In genomic region chr11:72255629-72256028, GRCm38 (mm10) we compare ENCODE assay signal across 32 mouse cellular contexts. TPM values are rescaled to one million over a fixed set of nuclear protein-coding genes. Genes with fewer than 3 reads are reported as not detected.
"Had no signal": no experiment of that assay in that cellular context is flagged by ENCODE, and none has a peak within 500 bp of the region (broad histone marks: within the 10 kb centered on the region; RNA-seq: fewer than 3 reads in every experiment).

No protein-coding gene starts in this region.

- H3K4me3 ChIP-seq: embryonic facial prominence, embryonic 10.5 days; embryonic facial prominence, embryonic 12.5 days; embryonic facial prominence, embryonic 13.5 days; embryonic facial prominence, embryonic 15.5 days; erythroblast, embryonic 14.5 days; forebrain, embryonic 12.5 days; forebrain, embryonic 13.5 days; forebrain, embryonic 15.5 days; gastrocnemius, adult 2 months; heart, adult 2 months had no signal

- H3K36me3 ChIP-seq: embryonic facial prominence, embryonic 10.5 days; embryonic facial prominence, embryonic 12.5 days; embryonic facial prominence, embryonic 13.5 days; embryonic facial prominence, embryonic 15.5 days; forebrain, embryonic 12.5 days; forebrain, embryonic 15.5 days had no signal

- H3K4me1 ChIP-seq: embryonic facial prominence, embryonic 10.5 days; embryonic facial prominence, embryonic 12.5 days; embryonic facial prominence, embryonic 13.5 days; embryonic facial prominence, embryonic 15.5 days; forebrain, embryonic 12.5 days; forebrain, embryonic 13.5 days; forebrain, embryonic 15.5 days had no signal

- H3K9me3 ChIP-seq: embryonic facial prominence, embryonic 10.5 days; embryonic facial prominence, embryonic 12.5 days; embryonic facial prominence, embryonic 13.5 days; embryonic facial prominence, embryonic 15.5 days; forebrain, embryonic 12.5 days; forebrain, embryonic 13.5 days; forebrain, embryonic 15.5 days had no signal

- H3K4me2 ChIP-seq: embryonic facial prominence, embryonic 12.5 days; embryonic facial prominence, embryonic 13.5 days; embryonic facial prominence, embryonic 15.5 days; forebrain, embryonic 12.5 days; forebrain, embryonic 13.5 days; forebrain, embryonic 15.5 days had no signal

- H3K27ac ChIP-seq: embryonic facial prominence, embryonic 10.5 days; embryonic facial prominence, embryonic 12.5 days; embryonic facial prominence, embryonic 13.5 days; embryonic facial prominence, embryonic 15.5 days; forebrain, embryonic 12.5 days; forebrain, embryonic 13.5 days; forebrain, embryonic 15.5 days; gastrocnemius, adult 2 months; heart, adult 2 months had no signal

- H3K9ac ChIP-seq: embryonic facial prominence, embryonic 12.5 days; embryonic facial prominence, embryonic 13.5 days; embryonic facial prominence, embryonic 15.5 days; forebrain, embryonic 12.5 days; forebrain, embryonic 13.5 days; forebrain, embryonic 15.5 days; forebrain, postnatal 0 days had no signal

- ATAC-seq: forebrain, embryonic 13.5 days; forebrain, embryonic 14.5 days; forebrain, embryonic 15.5 days; forebrain, embryonic 16.5 days; forebrain, postnatal 0 days had no signal

- H3K27me3 ChIP-seq: embryonic facial prominence, embryonic 12.5 days; embryonic facial prominence, embryonic 15.5 days; forebrain, embryonic 12.5 days; forebrain, embryonic 13.5 days; forebrain, embryonic 15.5 days had no signal

- DNase-seq: cerebellum, adult 2 months; cerebellum, adult 8-10 months; cerebellum, adult 9-10 months; cerebellum, adult 9-11 months; cerebellum, postnatal 10 days; cerebellum, postnatal 14 days; cerebellum, postnatal 25 days; cerebellum, postnatal 36 days; embryo, embryonic 11 days; forebrain, postnatal 0 days; gastrocnemius, adult 2 months; gastrocnemius, postnatal 14 days; gastrocnemius, postnatal 25 days; gastrocnemius, postnatal 36 days; heart, adult 18-20 months; heart, adult 2 months had no signal

RNA-seq across cellular contexts. Expression of gene Slc13a5, which starts 11.4 kb away (rescaled TPM):
- total RNA-seq: common myeloid progenitor, adult 5-6 weeks; gastrocnemius, adult 18-20 months; gastrocnemius, adult 2 months; gastrocnemius, adult 8-10 months; gastrocnemius, postnatal 36 days; granulocyte monocyte progenitor cell, adult 5-6 weeks; heart, adult 18-20 months; heart, adult 2 months; heart, adult 8-10 months had no signal
- polyA plus RNA-seq: embryonic facial prominence, embryonic 11.5 days; erythroblast, embryonic 14.5 days; forebrain, embryonic 12.5 days had no signal

RNA-seq across cellular contexts. Expression of gene Xaf1, which starts 45.8 kb away (rescaled TPM):
- polyA plus RNA-seq: erythroblast, embryonic 14.5 days had no signal
